Mouse (Mus musculus): Measurements from ENCODE around the gene Cfd. TPM values are rescaled to one million over a fixed set of nuclear protein-coding genes. Genes with fewer than 3 reads are reported as not detected.
"Not testable (repeated sequence)": the region's sequence is repeated elsewhere in the genome, so short reads cannot be mapped to it uniquely, and the experiment has no call there.

Gene Cfd
- total RNA-seq, 2 experiments from 2014 or later: 47.6 to 86.0 TPM

DNA sequence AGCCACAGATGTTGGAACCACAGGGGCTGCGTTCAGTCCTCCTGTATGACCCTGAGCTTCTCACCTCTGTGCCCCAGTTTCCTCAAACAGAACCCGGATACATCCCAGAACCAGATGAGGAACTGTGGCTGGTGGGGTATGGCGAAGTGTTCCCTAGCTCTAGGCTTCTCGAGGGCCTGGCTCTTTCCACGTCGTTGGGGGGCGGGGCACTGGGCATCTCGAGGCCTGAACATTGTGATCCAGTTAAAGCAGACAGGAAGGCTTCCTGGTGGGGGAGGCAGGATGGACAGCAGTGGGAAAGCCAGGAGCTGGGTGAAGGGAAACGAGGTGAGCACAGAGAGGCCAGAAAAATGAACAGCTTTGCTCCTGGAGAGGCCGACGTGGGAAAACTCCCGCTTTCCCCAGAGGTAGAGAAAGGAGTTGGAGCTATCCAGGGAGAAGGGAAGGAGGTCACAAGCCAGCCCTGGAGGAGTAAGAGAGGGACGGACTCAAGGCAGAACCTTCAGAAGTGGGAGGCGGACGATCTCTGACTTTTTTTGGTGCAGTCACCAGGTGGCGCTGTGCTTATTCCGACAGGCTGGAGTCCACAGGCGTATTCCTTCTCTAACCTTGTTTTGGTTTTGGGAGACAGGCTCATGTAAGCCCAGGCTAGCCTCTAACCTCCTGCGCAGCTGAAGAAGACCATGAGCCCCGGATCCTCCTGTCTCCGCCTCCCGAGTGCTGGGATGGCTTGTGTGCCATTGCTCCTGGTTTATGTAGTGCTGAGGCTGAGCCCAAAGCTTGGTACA lies 7.2 kb upstream of the Cfd start:
- intact Hi-C loops (cut with DNase I): loop anchor here (5.0 kb wide), 1 partner anchor 51 kb away; no protein-coding TSS in a partner anchor
- peak; percentile 75 to 77 for DNase-seq

DNA sequence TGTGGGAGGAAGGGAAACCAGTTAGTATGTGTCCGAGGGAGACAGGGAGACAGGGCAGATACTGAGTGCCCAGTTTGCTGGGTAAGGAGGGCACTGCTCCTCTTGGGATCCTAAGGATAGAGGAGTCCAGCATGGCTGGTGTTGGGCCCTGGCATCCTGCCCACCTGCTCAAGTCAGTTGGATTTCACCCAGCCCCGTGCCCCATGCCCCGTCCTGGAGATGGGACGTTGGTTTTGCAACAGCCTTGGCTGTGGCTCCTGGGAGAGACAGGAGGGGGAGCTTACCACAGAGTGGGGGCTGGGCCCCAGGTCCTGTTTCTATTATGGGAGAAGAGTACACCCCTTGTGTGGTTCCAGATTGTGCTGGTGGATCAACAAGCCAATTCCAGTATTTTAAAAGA lies 6.2 kb upstream of the Cfd start:
- peak; percentile 54 to 58 for DNase-seq
- intact Hi-C loops (cut with DNase I): loop anchor here (5.0 kb wide), 1 partner anchor 52 kb away; no protein-coding TSS in a partner anchor

DNA sequence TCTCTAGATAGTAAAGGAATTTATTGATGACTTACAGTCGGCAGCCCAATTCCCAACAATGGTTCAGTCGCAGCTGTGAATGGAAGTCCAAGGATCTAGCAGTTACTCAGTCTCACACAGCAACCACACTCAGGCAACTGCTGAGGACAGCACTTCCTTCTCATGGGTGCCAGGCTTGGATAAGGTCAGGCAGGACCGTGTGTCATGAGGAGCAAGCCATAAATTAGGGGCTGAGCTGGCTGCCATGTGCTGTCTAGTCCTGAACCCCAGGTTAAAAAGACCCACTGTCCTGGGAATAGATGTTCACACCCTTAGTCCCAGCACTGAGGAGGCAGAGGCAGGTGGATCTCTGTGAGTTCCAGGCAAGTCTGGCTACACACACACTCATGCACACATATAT lies 5.7 kb upstream of the Cfd start:
- DNase-seq: not testable (repeated sequence)
- intact Hi-C loops (cut with DNase I): loop anchor here (5.0 kb wide), 1 partner anchor 53 kb away; no protein-coding TSS in a partner anchor

DNA sequence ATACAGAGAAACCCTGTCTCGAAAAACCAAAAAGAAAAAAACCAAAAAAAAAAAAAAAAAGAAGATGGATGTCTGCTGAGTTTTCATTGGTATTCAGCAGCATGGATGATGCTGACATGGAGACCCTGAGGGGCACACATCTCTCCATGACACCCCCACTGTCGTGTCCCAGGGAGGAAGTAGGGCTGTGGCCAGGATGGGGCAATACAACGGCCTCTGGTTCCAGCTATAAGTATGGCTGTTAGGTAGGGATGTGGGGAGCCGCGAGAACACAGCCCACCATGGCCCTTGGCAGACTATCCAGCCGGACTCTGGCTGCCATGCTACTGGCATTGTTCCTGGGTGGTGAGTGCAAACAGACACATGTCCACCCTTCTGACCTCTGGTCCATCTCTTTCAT lies 4.6 kb upstream of the Cfd start, which contains the start of gene Elane:
TSS of gene Elane (plus strand) at position 194 of the 400 bp plus-strand sequence.
- DNase-seq: no peak
- intact Hi-C loops (cut with DNase I): no loop called here

DNA sequence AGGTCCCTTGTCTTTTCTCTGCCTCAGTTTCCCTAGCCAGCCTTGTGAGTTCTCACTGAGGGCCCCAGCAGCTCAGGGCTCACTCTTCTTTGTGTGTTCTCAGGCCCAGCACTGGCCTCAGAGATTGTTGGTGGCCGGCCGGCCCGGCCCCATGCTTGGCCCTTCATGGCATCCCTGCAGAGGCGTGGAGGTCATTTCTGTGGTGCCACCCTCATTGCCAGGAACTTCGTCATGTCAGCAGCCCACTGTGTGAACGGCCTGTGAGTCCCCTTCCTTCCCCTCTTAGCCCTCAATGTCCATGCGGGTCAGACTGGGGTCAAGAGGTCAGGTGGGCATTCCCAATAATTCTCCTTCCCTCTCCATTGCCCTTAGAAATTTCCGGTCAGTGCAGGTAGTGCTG lies 4.0 kb upstream of the Cfd start:
- DNase-seq: no peak
- intact Hi-C loops (cut with DNase I): no loop called here

DNA sequence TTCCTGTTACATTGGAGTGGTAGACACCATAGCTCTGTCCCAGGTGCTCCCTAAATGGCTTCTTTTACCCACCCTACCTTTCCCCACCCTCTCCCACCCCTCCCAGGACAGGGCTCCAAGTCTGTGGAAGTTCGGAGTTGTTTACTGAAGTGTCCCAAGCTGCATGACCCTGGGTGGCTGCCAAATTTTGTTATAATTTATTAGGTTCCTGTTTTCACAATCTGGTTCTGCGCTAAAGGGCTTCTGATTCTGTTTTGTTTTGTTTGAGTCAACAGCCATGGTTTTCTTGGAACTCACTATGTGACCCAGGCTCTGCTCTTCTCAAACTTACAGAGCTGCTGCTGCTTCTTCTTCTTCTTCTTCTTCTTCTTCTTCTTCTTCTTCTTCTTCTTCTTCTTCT lies 1.3 kb upstream of the Cfd start:
- intact Hi-C loops (cut with DNase I): no loop called here
- DNase-seq: no peak

DNA sequence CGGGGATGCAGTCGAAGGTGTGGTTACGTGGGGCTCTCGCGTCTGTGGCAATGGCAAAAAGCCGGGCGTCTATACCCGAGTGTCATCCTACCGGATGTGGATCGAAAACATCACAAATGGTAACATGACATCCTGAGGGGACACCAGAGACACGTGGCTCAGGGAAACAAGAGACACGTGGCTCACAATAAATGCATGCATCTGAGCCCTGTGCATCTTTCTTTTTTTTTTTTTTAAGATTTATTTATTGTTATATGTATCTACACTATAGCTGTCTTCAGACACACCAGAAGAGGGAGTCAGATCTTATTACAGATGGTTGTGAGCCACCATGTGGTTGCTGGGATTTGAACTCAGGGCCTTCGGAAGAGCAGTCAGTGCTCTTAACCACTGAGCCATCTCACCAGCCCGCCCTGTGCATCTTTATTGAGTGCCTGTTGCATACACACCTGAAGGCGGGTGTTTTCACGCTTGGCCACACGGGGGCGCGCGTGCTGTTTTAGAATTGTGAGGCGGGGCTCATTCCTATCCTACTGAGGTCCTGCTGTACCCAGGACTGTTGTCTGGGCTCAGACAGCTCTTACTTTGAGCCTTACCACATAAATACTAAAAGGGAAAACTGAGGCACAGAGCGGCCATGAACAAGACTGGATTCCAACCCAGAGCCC lies 1.9 kb downstream of the Cfd start:
- intact Hi-C loops (cut with DNase I): loop anchor here (1.0 kb wide), 1 partner anchor 32 kb away; no protein-coding TSS in a partner anchor
- peak; percentile 67 to 70 for DNase-seq

DNA sequence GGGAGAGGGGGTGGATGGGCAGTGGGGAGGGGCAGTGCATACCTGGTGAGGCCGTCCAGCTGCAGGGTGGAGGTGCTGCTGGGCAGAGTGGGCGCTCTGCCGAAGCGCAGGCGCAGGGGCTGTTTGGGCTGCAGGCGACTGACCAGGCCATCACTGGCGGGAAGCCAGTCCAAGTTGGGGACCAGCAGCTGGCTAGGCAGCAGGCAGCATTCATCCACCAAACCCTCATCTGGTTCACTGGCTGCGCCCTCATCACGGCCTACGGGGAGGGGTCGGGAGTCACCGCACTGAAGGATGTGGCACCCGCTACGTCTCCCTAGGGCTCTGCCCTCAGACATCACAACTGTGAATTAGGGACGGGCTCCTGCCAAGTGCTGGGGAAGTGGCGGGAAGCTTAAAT lies 5.7 kb downstream of the Cfd start:
- intact Hi-C loops (cut with DNase I): no loop called here
- DNase-seq: no peak

DNA sequence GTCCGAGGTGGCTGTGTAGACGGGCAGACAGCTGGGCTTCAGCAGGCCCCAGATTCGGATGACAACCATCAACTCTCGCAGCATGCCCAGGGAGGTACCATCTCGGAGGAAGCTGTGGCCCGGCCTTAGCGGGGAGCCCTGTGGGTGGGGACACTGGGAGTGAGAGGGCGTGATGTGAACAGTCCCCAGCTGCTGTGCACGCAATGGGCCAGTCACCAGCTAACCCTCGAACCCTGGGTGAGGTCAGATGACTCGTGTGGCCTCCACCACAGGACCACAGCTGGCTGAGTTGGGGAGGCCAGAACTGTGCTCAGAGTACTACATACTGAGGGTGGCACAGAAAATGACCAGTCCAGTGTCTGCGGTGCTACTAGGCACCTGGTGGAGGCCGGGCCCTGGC lies 6.2 kb downstream of the Cfd start:
- intact Hi-C loops (cut with DNase I): no loop called here
- no peak for DNase-seq

DNA sequence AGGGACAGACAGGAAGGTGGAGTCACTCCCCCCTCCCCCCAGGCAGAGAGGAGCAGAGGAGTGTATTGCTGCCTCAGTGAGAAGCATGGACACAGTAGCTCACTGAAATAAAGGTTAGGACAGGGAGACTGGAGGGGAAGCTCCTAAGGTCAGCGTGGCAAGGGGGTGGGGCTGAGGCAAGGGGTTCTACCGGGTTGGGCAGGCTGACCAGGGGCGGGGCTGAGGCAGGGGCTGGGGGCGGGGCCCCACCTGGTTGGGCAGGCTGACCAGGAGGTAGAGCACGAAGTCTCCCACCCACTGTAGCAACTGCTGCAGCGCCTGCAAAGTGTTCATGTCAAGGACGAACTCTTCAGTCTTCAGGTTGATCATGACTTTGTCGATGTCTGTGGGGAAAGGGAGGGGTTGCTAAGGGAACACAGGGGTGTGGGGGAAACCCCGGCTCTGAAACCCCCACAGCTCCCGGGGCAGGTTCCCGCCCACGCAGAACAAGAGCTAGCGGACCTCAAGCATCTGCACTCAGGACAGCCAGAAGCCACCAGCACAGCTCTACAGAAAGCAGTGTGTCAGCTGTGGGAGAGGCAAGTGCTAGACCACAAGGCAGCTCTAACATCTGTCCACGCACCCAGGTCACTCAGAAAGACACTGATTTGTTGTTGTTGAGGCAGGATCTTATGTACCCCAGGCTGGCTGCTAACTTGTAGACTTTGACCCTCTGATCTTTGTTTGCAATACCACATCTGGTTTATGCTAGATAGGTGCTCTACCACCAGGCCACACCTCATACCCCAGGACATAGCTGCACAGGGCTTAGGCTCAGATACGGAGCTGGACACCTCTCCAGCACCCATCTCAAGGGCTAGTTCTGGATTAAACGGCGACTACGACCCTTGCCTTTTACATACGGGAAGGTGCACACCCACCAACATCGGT lies 6.9 kb downstream of the Cfd start:
- no peak for DNase-seq
- intact Hi-C loops (cut with DNase I): no loop called here

DNA sequence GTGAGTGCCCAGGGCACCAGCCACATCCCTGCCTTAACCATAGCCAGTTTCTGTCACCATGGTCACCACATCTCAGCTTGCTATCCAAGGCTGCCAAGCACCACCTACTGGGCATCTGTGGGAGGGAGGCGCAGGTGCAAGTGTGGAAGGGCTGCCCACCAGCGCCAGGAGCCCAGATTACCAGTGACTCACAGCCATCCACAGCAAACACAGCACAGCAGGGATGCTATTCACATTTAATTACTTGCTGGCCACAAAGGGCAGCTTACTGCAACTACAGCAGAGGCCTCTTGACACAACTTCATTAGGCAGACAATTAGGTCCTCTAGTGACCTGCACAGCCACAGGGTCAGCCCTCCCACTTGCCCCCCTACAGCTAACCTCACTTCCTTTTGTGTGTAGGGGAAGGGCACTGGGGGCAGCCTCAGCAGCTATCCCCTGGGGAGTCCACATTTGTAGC lies 10.3 kb downstream of the Cfd start:
- intact Hi-C loops (cut with DNase I): no loop called here
- no peak for DNase-seq

DNA sequence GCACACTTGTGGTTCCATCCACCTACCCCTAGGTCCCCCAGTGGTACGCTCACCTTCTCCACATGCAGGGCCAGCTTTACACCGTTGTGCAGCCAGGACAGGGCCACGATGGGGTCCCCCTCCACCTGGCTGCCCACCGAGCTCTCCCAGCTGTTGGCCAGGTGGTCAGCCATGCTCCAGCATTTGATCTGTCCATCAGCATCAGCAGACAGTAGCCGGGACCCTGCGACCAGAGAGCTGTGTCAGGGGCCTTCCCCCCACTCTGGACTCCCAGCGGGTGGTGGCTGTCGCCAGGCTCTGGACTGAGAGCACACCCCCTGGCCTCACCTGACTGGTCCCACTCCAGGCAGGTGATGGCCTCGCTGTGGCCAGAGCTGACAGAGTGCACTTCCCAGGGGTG lies 16.1 kb downstream of the Cfd start:
- DNase-seq: no peak
- intact Hi-C loops (cut with DNase I): no loop called here

DNA sequence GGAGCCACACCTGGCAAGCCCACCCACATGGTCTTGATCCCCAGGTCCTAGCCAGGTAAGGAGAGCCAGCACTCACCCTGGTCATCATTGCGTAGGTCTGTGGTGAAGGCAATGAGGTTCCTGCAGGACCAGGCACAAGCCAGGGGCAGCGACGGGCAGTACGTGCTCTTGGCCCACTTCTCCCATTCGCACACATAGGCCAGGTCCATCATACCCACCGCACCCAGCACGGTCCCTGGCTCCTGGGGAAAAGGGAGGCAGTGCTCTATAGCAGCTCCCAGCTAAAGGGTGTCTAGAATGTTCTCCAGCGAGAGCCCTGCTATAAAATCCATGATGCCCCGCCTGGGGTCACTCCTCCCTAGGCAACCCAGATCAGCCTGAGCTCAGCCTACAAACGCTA lies 16.8 kb downstream of the Cfd start:
- intact Hi-C loops (cut with DNase I): no loop called here

DNA sequence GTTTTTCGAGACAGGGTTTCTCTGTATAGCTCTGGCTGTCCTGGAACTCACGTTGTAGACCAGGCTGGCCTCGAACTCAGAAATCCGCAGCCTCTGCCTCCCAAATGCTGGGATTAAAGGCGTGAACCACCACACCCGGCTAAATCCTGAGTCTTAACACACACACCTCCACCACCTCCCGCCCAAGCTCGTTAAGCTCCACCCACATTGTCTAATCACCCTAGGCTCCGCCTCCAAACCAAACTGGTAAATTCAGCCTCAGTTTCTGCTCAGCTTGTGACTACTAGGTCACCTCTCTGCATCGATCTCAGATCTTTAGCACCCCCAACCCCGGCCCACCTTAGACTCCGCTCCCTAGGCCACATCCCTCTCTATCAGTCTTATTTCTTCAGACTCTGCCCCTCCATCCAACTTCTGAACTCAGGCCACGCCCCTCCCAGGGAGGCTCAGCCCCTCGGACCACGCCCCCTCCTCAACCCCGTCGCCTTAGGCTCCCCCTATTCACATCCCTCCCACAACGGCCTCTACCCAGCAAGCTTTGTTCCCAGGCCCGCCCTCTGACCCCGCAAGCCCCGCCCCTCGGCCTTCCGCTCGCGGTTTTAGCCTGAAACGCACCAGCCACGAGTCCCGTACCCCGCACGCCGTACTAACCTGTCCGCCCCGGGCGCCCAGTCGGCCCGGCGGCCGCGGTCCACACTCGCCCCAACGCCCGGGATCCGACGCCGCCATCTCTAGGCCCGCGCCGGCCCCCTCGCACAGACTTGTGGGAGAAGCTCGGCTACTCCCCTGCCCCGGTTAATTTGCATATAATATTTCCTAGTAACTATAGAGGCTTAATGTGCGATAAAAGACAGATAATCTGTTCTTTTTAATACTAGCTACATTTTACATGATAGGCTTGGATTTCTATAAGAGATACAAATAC lies 17.8 kb downstream of the Cfd start, which contains the start of gene Med16:
TSS of gene Med16 (minus strand) at position 757 of the 925 bp plus-strand sequence.
- DNase-seq: peak; percentile 95 to 97

More for the DNA sequence above, 16.8 kb downstream of the Cfd start:
- DNase-seq: no peak

DNA sequence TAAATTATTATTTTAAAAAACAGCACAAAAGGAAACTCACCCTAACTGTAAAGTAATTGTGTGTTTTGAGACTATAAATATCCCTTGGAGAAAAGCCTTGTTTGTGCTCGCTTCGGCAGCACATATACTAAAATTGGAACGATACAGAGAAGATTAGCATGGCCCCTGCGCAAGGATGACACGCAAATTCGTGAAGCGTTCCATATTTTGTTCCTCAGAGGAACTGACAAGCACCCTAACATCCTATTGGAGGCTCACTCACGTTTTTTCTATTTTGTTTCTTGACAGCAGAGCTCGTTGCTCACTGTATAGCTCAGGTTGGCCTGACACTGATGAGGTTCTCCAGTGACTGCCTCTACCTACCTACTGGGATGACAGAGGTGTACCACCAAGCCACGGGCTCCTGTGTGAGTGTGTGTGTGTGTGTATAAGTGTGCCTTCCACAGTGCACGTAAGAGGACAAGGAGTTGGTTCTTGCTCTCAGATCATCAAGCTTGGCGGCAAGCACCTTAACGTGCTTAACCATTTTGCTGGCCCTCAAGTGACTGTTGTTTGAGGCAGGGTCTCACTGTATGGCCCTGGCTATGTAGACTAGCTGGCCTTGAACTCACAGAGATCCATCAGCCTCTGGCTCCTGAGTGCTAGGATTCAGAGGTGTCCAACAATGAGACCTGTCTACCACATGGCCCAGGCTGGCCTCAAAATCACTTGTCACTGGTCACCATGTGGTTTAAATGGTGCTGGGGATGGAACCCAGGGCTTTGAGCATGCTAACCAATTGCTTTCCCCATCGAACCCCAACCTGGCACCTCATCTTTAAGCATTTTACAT lies 18.7 kb downstream of the Cfd start:
- intact Hi-C loops (cut with DNase I): no loop called here
- no peak for DNase-seq

More for the DNA sequence above, 17.8 kb downstream of the Cfd start, which contains the start of gene Med16:
- intact Hi-C loops (cut with DNase I): no loop called here

DNA sequence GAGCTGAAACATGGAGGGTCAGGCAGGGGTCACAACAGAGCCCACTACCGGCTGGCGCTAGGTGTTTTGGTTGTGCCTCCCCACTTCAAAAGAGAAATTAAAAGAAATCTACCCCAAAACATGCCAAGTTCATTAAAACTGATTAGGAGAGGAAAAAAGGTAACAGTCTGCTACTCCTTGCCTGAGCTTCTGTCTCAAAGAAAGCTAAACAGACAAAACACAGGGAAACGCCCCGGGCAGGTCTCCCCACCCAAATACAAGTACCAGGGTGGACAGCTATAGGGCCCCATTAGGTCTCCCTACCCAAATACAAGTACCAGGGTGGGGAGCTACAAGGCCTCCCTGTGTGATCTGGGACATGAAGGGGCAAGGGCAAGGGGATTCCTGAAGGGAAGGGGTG lies 19.9 kb downstream of the Cfd start, which contains the start of gene Gm26602:
TSS of gene Gm26602 (plus strand) at position 301 of the 400 bp plus-strand sequence.
- intact Hi-C loops (cut with DNase I): no loop called here
- DNase-seq: no peak

DNA sequence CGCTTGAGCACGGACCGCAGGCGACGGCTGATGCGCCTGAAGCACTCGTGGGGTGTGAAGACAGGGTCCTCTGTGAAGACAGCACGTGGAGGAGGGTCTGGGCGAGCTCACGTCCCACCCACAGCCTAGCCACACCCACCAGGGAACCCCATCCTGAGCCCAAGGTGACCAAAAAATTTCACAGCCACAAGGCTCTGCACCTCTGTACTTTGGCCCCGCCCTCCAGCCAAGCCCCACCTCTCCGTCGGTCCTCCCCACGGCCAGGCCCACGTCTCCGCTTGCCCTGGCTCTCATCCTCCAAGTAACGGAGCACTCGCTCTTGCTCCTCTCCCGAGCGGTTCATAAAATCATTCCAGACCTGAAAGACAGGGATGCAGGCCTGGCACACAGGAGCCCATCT lies 21.8 kb downstream of the Cfd start:
- no peak for DNase-seq
- intact Hi-C loops (cut with DNase I): no loop called here

Measured in gastrocnemius, postnatal 36 days (tissue).